Comparison of ENCODE assay signal across 16 mouse cellular contexts in the genomic region with DNA sequence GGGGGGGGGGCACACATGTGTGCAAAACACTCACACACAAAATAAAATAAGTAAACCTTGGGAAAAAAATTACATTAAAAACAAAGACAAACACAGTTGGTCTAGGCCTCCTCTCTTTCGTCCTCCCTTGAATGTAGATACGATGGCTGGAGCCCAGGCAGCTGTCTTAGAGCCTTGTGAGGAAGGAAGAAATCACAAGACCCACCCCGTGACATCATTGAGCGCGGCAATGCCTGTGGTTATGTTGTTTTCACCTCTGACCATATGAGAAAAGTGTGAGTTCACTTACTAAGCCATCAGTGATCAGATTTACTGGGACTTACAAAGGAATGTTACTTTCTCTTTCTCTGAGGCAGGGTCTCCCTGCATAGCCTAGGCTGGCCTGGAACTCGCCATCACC.
"Had no signal": no experiment of that assay in that cellular context is flagged by ENCODE, and none has a peak within 500 bp of the region (broad histone marks: within the 10 kb centered on the region; RNA-seq: fewer than 3 reads in every experiment).

No protein-coding gene starts in this region.

- H3K4me3 ChIP-seq: layer of hippocampus, adult 2 months; left cerebral cortex, adult 2 months; limb, embryonic 12.5 days; limb, embryonic 15.5 days; neural tube, embryonic 13.5 days had no signal

- DNase-seq: kidney, postnatal 25 days; layer of hippocampus, adult 9-11 months; liver, postnatal 0 days; lung, embryonic 14.5 days; lung, postnatal 10 days; lung, postnatal 4 days; midbrain, embryonic 14.5 days; thymus, adult 18-20 months; thymus, postnatal 36 days had no signal

- H3K4me2 ChIP-seq: limb, embryonic 12.5 days; limb, embryonic 15.5 days; liver, embryonic 11.5 days; lung, embryonic 14.5 days; midbrain, embryonic 11.5 days; neural tube, embryonic 13.5 days had no signal

- H3K27me3 ChIP-seq: limb, embryonic 12.5 days; limb, embryonic 15.5 days; neural tube, embryonic 13.5 days had no signal

- H3K36me3 ChIP-seq: limb, embryonic 12.5 days; limb, embryonic 15.5 days; neural tube, embryonic 13.5 days had no signal
